Mouse (Mus musculus) gastrocnemius, adult 8-10 months (tissue): Measurements from ENCODE around the gene Wdtc1. TPM values are rescaled to one million over a fixed set of nuclear protein-coding genes. Genes with fewer than 3 reads are reported as not detected.

Experiments used
- DNase-seq, 2 experiments: peaks; one replicate each; pipeline ENCODE4 v3.0.0; 2022; ENCODE audit warnings: low spot score in 2 of 2
- microRNA-seq: library from miRNA; unstranded; fragments of <30 nt; microRNA quantifications from one replicate; pipeline ENCODE4 v1.2.0, GENCODE M21; 2022
- total RNA-seq, 4 experiments: library from RNA; stranded (reverse); gene quantifications; 2 replicates each; pipeline ENCODE4 v1.2.4; 2022

Gene Wdtc1
- total RNA-seq, 4 experiments from 2014 or later, result 85.4 to 104 (median 95.3) TPM

GRCm38 (mm10) chr4:133257230-133257629 is 96.1 kb downstream of the Wdtc1 start:
- DNase-seq, result no peak

DNA sequence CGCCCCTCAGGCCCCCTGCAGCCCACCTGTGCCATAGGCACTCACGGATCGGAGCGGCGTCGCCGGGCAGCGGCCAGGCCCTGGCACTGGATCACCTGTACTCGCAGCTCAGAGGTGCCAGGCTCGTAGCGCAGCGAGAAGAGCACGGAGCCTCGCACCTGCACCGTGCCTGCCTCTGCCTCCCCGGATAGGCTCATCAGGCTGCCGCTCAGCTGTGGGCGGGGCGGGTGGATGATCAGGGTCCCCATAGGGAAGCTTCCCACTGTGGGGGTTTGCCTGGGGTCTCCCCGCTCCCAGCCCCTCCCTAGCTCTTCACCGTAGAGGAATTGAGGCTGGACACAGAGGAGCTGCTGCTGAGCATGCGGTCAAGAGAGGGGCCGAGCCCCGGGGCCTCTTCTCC is 96.5 kb downstream of the Wdtc1 start:
- DNase-seq, result no peak

- no peak for DNase-seq
Observed at GRCm38 (mm10) chr4:133255392-133255791, 97.9 kb downstream of the Wdtc1 start.

- no peak for DNase-seq
Observed at GRCm38 (mm10) chr4:133253412-133253811, 99.9 kb downstream of the Wdtc1 start.

GRCm38 (mm10) chr4:133252089-133252488 is 101.2 kb downstream of the Wdtc1 start:
- no peak for DNase-seq

DNA sequence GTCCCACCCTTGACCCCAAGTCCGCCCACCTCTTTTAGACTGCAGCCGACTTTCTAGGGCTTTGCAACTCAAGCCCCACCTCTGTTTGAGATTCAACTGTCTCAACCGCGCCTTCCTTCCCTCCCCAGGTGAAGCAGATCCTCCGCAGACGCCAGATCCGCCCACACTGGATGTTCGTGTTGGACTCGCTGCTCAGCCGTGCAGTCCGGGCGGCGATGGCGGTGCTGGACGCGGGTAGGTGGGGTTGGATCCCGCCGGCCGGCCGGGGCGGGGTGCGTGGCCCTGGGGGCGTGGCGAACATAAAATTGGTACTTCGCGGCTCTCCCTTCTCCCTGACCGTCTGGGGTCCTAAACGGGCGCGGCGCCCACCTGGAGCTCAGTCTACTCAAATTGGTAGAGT is 102.1 kb downstream of the Wdtc1 start:
- DNase-seq, result no peak

GRCm38 (mm10) chr4:133250609-133251008 is 102.7 kb downstream of the Wdtc1 start:
- peak; percentile 73 to 79 for DNase-seq

- DNase-seq, result no peak
Observed at GRCm38 (mm10) chr4:133247806-133248449, 105.4 kb downstream of the Wdtc1 start.

GRCm38 (mm10) chr4:133247072-133247471 is 106.2 kb downstream of the Wdtc1 start:
- DNase-seq, result no peak

DNA sequence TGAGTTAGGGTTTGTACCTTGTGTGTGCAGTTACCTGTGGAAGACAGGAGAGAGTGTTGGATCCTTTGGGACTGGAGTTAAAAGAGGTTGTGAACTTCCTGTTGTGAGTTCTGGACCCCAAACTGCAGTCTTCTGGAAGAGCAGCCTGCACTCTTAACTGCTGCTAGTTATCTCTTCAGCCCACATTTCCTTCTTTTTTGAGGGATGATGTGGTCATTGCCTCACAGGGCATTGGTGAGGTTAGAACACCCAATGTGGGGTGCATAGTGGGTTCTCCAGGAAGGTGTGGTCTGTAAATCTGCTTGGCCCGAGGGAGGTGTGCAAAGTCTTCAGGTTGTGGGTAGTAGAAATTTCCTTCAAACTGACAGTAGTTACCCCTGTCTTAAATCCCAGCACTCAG is 109.0 kb downstream of the Wdtc1 start:
- DNase-seq, result no peak

DNA sequence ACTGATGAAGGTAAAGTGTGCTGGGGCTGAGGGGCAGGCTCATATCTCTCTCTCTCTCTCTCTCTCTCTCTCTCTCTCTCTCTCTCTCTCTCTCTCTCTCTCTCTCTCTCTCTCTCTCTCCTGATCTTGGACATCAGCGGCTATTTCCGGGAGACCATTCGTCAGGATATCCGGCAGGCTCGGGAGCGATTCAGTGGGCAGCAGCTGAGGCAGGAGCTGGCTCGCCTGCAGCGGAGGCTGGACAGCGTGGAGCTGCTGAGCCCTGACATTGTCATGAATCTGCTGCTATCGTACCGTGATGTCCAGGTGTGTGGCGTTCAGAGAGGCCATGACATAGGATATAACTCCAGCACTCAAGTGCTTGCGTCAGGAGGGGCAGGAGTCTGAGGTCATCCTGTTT is 109.7 kb downstream of the Wdtc1 start:
- DNase-seq, result no peak

- no peak for DNase-seq
Observed at GRCm38 (mm10) chr4:133242710-133243109, 110.6 kb downstream of the Wdtc1 start.

Small RNA genes within 50 kb of the gene (microRNA-seq; reads per million reads assigned to microRNA genes)
- gene Mir5122, result 2.5 reads per million

Other genes with a start within 250 kb of the Wdtc1 start
- gene Wasf2, start 223.0 kb downstream of the Wdtc1 start, total RNA-seq, result 10 to 100 TPM; 18.8 to 27.9 (median 27.3) TPM
- under 1 TPM in 1 of 4 experiments, not detected in 3; 0.59 TPM for gene Cd164l2, start 141.3 kb downstream of the Wdtc1 start, total RNA-seq
- not detected for gene Gpr3, start 140.9 kb downstream of the Wdtc1 start, total RNA-seq
- gene Map3k6, start 112.7 kb downstream of the Wdtc1 start, total RNA-seq, result 1 to 10 TPM; 2.5 to 7.8 (median 4.8) TPM
- under 1 TPM in 1 of 4 experiments, not detected in 3; 0.12 TPM for gene Sytl1, start 90.4 kb downstream of the Wdtc1 start, total RNA-seq
- 10 to 100 TPM; 24.5 to 27.8 (median 26.2) TPM for gene Tmem222, start 75.7 kb downstream of the Wdtc1 start, total RNA-seq
- 1 to 10 TPM; 6.9 to 9.8 (median 8.4) TPM for gene Slc9a1, start 16.2 kb upstream of the Wdtc1 start, total RNA-seq
- gene Tent5b, start 126.7 kb upstream of the Wdtc1 start, total RNA-seq, result under 1 TPM; 0.41 to 0.87 (median 0.69) TPM
- 1 to 10 TPM in 1 of 4 experiments, under 1 TPM in 3; 0.41 to 1.4 (median 0.81) TPM for gene Trnp1, start 145.1 kb upstream of the Wdtc1 start, total RNA-seq
- gene Kdf1, start 165.5 kb upstream of the Wdtc1 start, total RNA-seq, result not detected
- 10 to 100 TPM; 43.8 to 51.1 (median 47.0) TPM for gene Nudc, start 192.5 kb upstream of the Wdtc1 start, total RNA-seq
- gene Nr0b2, start 199.9 kb upstream of the Wdtc1 start, total RNA-seq, result under 1 TPM in 1 of 4 experiments, not detected in 3; 0.34 TPM
- gene Gpatch3, start 221.3 kb upstream of the Wdtc1 start, total RNA-seq, result 1 to 10 TPM; 3.0 to 3.8 (median 3.4) TPM
- 1 to 10 TPM; 4.8 to 6.8 (median 5.7) TPM for gene Gpn2, start 230.9 kb upstream of the Wdtc1 start, total RNA-seq
- gene Sfn, start 248.7 kb upstream of the Wdtc1 start, total RNA-seq, result 1 to 10 TPM in 1 of 4 experiments, under 1 TPM in 3; 0.51 to 1.3 (median 0.79) TPM